Mouse (Mus musculus): ENCODE measurements around the gene Lpcat2.

DNA sequence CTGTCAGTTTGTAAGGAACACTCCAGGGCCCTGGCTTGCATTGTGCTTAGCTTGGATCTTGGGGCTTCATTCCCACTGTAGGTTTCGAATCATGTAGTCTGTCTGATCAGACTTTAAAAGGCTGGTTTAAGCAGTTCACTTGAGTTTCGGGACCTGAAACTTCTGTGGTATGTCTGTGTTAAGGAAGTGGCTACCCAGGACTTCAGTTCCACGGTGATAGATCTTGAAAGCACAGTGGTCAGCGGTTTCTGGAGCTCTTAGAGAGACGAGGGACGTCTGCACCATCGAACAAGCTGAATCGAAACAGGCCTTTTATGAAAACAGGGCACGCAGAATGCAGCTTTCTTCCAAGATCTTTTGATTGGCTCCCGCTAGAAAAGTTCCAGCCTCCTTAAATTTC lies 20.7 kb downstream of the Lpcat2 start:
- TF ChIP-seq CTCF (IDR thresholded peaks at IDR 0.05 in 2 of 3, conservative IDR thresholded peaks at IDR 0.05 in 1 of 3; ENCODE audit: control insufficient read depth in 1 of 3, insufficient read depth in 1 of 3, low read depth in 2 of 3, low read length in 3 of 3, poor library complexity in 1 of 3, severe bottlenecking in 1 of 3) (no peak), USF1 (IDR thresholded peaks at IDR 0.05; ENCODE audit: low read depth, low read length) (no peak), SMC3 (IDR thresholded peaks at IDR 0.05; ENCODE audit: low read depth, low read length) (no peak), POLR2A (IDR thresholded peaks at IDR 0.05; ENCODE audit: control insufficient read depth in 1 of 2, insufficient read depth in 1 of 2, low read depth in 1 of 2, low read length in 2 of 2, poor library complexity in 1 of 2) (no peak), ZKSCAN1 (IDR thresholded peaks at IDR 0.05; ENCODE audit: low read depth, low read length) (no peak), BHLHE40 (IDR thresholded peaks at IDR 0.05; ENCODE audit: borderline replicate concordance, low read depth, low read length) (no peak), ZNF384 (IDR thresholded peaks at IDR 0.05; ENCODE audit: low read depth, low read length) (no peak), TAL1 (IDR thresholded peaks at IDR 0.05; ENCODE audit: low read length) (no peak), TCF12 (IDR thresholded peaks at IDR 0.05; ENCODE audit: low read depth, low read length) (no peak), NRF1 (IDR thresholded peaks at IDR 0.05; ENCODE audit: insufficient read depth, low read depth, low read length, poor library complexity, severe bottlenecking) (no peak)

Measured in MEL (cell line).